Mouse (Mus musculus): Measurements from ENCODE around the gene Lhx6.

DNA sequence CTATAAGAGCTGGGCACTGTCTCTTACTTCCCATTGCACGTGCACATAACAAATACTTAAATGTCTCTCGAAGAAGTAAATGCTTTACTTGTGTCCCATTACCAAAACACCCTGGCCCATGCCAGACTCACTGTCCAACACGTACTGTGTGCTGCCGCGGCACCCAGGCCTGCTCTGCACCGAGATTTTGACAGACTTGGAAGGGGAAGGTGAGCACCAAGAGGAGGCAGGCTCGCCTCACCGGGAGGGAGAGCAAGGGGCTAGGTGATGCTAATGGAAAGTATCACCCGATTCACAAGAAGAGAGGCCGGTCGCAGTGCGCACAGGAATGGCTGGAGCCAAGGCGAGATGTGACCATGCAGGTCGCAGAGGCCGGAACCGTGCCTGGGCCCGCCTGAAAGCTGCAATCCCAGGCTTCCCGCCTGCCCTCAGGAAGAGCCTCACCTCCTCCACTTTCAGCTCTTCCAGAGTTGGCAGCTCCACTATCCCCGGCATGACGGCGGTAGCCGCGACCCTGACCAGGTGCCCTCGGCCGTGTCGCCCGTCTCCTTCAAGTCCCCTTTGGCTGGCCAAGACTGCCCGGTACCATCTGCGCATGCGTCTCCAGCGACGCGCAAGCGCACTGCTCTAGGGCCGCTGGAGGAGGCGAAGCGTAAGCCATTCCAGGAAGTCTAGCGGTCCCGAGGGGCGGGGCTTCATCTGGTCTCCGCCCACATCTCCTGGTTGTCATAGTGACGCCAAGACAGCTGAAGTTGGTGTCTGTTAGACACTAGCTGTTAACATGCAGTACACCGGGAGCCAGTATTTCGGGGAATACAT is 56.3 kb downstream of the Lhx6 start, which contains the start of the genes Ndufa8 and Morn5:
- TF ChIP-seq CTCF (IDR thresholded peaks at IDR 0.05; ENCODE audit: low read depth) = no peak
- no peak for TF ChIP-seq EP300 (IDR thresholded peaks at IDR 0.05; ENCODE audit: low read depth)

Measured in liver, embryonic 14.5 days (tissue).